Mouse (Mus musculus) kidney, postnatal 0 days (tissue): ENCODE data around the gene Cyp2d11. TPM values are rescaled to one million over a fixed set of nuclear protein-coding genes. Genes with fewer than 3 reads are reported as not detected.
A peak's percentile ranks its signal among the peaks of the same experiment; 100 is the strongest.

Experiments
- ATAC-seq: fragments of 200-750 bp; cut with Nextera tagmentation; replicated peaks from 2 replicates; pipeline ENCODE4 v1.8.0; 2017; ENCODE audit warnings: low read depth, moderate number of reproducible peaks, moderate TSS enrichment, moderate library complexity; ENCODE audit not compliant: low FRiP score
- DNase-seq: peaks from one replicate; pipeline ENCODE4 v3.0.0-alpha.2; 2016; ENCODE audit warnings: low spot score
- H3K27ac ChIP-seq: fragments of 300-500 bp; sonication (generic); 2 replicates; pipeline ENCODE4 v1.5.1; 2014; ENCODE audit warnings: mild to moderate bottlenecking
- H3K27me3 ChIP-seq: fragments of 300-500 bp; sonication (generic); 2 replicates; pipeline ENCODE4 v1.6.1; 2014; ENCODE audit warnings: low read length, mixed read lengths; ENCODE audit not compliant: insufficient read depth
- H3K36me3 ChIP-seq: fragments of 300-500 bp; sonication (generic); 2 replicates; pipeline ENCODE4 v1.6.1; 2014; ENCODE audit warnings: low read length, mixed read lengths; ENCODE audit not compliant: insufficient read depth
- H3K4me1 ChIP-seq: fragments of 300-500 bp; sonication (generic); replicated peaks from 2 replicates; pipeline ENCODE4 v1.6.1; 2014; ENCODE audit warnings: antibody characterized with exemption, low read length, mixed read lengths; ENCODE audit not compliant: insufficient read depth
- H3K4me2 ChIP-seq: fragments of 300-500 bp; sonication (generic); 2 replicates; pipeline ENCODE4 v1.6.1; 2014; ENCODE audit warnings: mild to moderate bottlenecking, low read length, moderate library complexity, mixed read lengths
- H3K4me3 ChIP-seq: fragments of 300-500 bp; sonication (generic); replicated peaks from 2 replicates; pipeline ENCODE4 v1.5.1; 2014; ENCODE audit warnings: low read depth, low read length
- H3K9ac ChIP-seq: fragments of 300-500 bp; sonication (generic); 2 replicates; pipeline ENCODE4 v1.6.1; 2014; ENCODE audit warnings: low read depth, low read length
- H3K9me3 ChIP-seq: fragments of 300-500 bp; sonication (generic); replicated peaks from 2 replicates; pipeline ENCODE4 v1.6.1; 2016; ENCODE audit warnings: low read length, inconsistent platforms, mixed read lengths
- CTCF ChIP-seq: IDR thresholded peaks from 2 replicates; pipeline ENCODE4 v1.5.1; 2016; ENCODE audit warnings: antibody characterized with exemption, low read depth, mild to moderate bottlenecking, moderate library complexity
- WGBS: fragments of 180-500 bp; shearing (Covaris S2); extraction: QIAGEN DNeasy Blood & Tissue Kit; methylation state at CpG from one replicate; pipeline ENCODE4 v1.1.7; 2014; 5-methylcytosine and 5-hydroxymethylcytosine counted together
- microRNA-seq: library from miRNA; unstranded; fragments of <30 nt; microRNA quantifications from one replicate; pipeline ENCODE4, GENCODE M21; 2016
- polyA plus RNA-seq: library from polyadenylated mRNA; unstranded; fragments of >200 nt; fragmentation: Nextera tagmentation; extraction: Ambion mirVana; gene quantifications from 2 replicates; pipeline ENCODE4 v1.2.1, GENCODE M21; 2015

Gene Cyp2d11
- polyA plus RNA-seq, 1 experiment from 2014 or later: not detected

- WGBS: 33% methylated on average over 21 of the region's 21 CpGs
- Histone ChIP-seq H3K36me3 (peaks cover 7% of the 10 kb centered on the region), H3K9me3 (no peaks in the 10 kb centered on the region), H3K27me3 (no peaks in the 10 kb centered on the region), H3K4me1 (peaks cover 30% of the 10 kb centered on the region), H3K4me2 (peak overlapping the region; percentile 74), H3K9ac (peak overlapping the region; percentile 75), H3K27ac (peak overlapping the region; percentile 80), H3K4me3 (peak overlapping the region; percentile 44)
- peak; percentile 40 for DNase-seq
- TF ChIP-seq CTCF: no peak
- ATAC-seq: no peak
Measured at GRCm38 (mm10) chr15:82340414-82341035, 53.3 kb downstream of the Cyp2d11 start.

DNA sequence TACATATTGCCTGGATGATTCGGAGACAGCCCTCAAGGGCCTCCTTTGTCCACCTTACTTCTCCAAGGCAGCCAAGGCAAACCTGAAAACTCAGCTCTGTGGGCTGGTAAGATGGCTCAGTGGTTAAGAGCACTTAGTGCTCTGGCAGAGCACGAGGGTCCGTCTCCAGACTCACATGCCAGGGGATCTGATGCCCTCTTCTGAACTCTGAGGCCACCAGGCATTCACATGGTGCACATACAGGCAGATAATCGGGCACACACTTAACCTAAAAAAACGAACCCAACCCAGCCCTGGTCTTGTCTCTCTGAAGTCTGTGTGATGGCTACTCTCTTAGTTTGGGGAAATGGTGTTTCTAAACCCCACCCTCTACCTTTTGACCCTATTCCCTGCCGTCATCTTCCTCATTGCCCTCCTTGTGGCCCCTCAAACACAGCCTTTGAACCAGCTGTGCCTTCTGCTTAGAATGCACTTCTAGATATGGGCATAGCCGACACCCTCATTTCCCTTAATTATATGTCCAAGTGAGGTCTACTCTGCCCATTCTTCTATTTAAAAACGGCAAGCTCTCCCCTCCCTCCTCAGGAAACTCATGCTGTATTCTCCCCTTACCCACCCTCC, 54.1 kb downstream of the Cyp2d11 start:
- H3K4me1 ChIP-seq: peaks cover 30% of the 10 kb centered on the region
- no peaks in the 10 kb centered on the region for H3K9me3 ChIP-seq
- peaks cover 12% of the 10 kb centered on the region for H3K36me3 ChIP-seq
- H3K27me3 ChIP-seq: no peaks in the 10 kb centered on the region
- 71% methylated on average over 8 of the region's 8 CpGs for WGBS
- ATAC-seq: no peak
- H3K4me3 ChIP-seq: no peak overlapping the region
- H3K27ac ChIP-seq: no peak overlapping the region
- no peak overlapping the region for H3K9ac ChIP-seq
- no peak overlapping the region for H3K4me2 ChIP-seq
- no peak for TF ChIP-seq CTCF
- no peak for DNase-seq

Small RNA genes lying within 50 kb of the gene (microRNA-seq; reads per million reads assigned to microRNA genes)
- not detected for gene Gm25990
- gene Gm27331: not detected
- not detected for gene Mir7684

Other genes with a start within 250 kb of the Cyp2d11 start
- 89.0 and 98.5 TPM in 2 replicates for gene Srebf2, start 246.8 kb downstream of the Cyp2d11 start, polyA plus RNA-seq
- 0.66 and 0.96 TPM in 2 replicates for gene Shisa8, start 181.2 kb downstream of the Cyp2d11 start, polyA plus RNA-seq
- gene Tnfrsf13c, start 169.7 kb downstream of the Cyp2d11 start, polyA plus RNA-seq: 0.09 TPM in 1 of 2 replicates, not detected in the other
- gene Cenpm, start 149.3 kb downstream of the Cyp2d11 start, polyA plus RNA-seq: 45.0 and 46.4 TPM in 2 replicates
- gene 1500009C09Rik, start 141.6 kb downstream of the Cyp2d11 start, polyA plus RNA-seq: not detected in 2 replicates
- 4.2 and 4.8 TPM in 2 replicates for gene Sept3, start 119.1 kb downstream of the Cyp2d11 start, polyA plus RNA-seq
- gene Wbp2nl, start 95.1 kb downstream of the Cyp2d11 start, polyA plus RNA-seq: 0.11 and 0.31 TPM in 2 replicates
- gene Naga, start 55.1 kb downstream of the Cyp2d11 start, polyA plus RNA-seq: 95.0 and 101 TPM in 2 replicates
- 7.4 and 8.4 TPM in 2 replicates for gene Pheta2, start 55.1 kb downstream of the Cyp2d11 start, polyA plus RNA-seq
- gene Smdt1, start 55.1 kb downstream of the Cyp2d11 start, polyA plus RNA-seq: 375 and 378 TPM in 2 replicates
- gene Ndufa6, start 39.7 kb downstream of the Cyp2d11 start, polyA plus RNA-seq: 793 and 923 TPM in 2 replicates
- 12.8 and 16.7 TPM in 2 replicates for gene Cyp2d22, start 13.8 kb downstream of the Cyp2d11 start, polyA plus RNA-seq
- gene Cyp2d10, start 13.2 kb upstream of the Cyp2d11 start, polyA plus RNA-seq: 0.12 TPM in 1 of 2 replicates, not detected in the other
- 0.54 TPM in 1 of 2 replicates, not detected in the other for gene Cyp2d9, start 39.4 kb upstream of the Cyp2d11 start, polyA plus RNA-seq
- 0.21 TPM in 1 of 2 replicates, not detected in the other for gene Cyp2d12, start 161.1 kb upstream of the Cyp2d11 start, polyA plus RNA-seq
- gene Cyp2d34, start 226.9 kb upstream of the Cyp2d11 start, polyA plus RNA-seq: 0.12 TPM in 1 of 2 replicates, not detected in the other